Mouse (Mus musculus) E14TG2a.4 (cell line): ENCODE data around the gene Slc43a2.

Source experiments
- CTCF ChIP-seq: conservative IDR thresholded peaks from 2 replicates; pipeline ENCODE4 v1.5.1; 2014; ENCODE audit warnings: low read length
- NANOG ChIP-seq: IDR thresholded peaks from 2 replicates; pipeline ENCODE4 v1.6.1; 2014; ENCODE audit warnings: borderline replicate concordance, low read length, mixed read lengths

DNA sequence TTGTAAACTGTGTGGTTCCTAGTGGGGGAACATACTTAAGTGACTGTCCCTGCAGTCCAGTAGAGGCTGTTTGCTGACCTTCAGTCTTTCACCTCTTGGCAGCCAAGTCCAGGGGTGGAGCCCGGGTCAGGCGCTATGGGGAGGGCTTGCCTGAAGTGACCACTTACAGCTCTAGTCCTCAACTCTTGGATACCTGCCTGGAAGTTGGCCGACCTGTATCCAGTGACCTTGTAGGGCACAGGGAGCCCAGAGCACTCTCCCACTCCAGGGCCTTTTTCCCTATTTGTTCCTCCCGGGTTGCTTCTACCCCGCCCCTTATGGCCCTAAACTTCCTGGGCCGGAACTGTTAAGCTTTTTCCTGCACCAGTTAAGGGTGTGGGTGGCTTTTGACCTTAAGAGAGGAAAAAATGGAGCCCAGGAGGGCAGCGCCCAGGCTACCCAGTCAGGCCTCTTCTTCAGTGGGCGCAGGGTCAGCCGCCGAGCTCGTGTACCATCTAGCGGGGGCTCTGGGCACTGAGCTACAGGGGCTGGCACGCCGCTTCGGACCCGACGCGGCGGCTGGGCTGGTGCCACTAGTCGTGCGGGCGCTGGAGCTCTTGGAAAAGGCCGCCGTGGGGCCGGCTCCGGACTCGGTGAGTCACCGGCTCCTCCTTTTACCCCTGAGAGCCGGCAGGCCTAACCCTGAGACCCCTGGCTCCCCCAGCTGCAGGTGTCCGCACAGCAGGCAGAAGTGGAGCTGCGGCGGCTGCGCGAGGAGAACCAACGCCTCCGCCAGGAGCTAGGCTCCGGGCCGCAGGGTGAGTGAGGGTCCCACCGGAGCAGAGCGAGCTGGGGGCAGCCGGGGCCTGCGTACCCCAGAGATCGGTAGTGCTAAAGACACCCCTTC lies 21.5 kb upstream of the Slc43a2 start, which contains the start of gene Rilp:
- TF ChIP-seq CTCF (no peak), NANOG (no peak)
